Mouse (Mus musculus) MEL (cell line): ENCODE measurements around the gene Col5a3.

Source experiments
- EP300 ChIP-seq, 2 experiments: IDR thresholded peaks; 2 replicates each; pipeline ENCODE4 v1.6.1; 2011; ENCODE audit warnings: improper control_type of control experiment in 2 of 2, low read length in 2 of 2, low read depth in 1 of 2, mild to moderate bottlenecking in 1 of 2
- ETS1 ChIP-seq: IDR thresholded peaks from 2 replicates; pipeline ENCODE4 v1.6.1; 2012; ENCODE audit warnings: low read depth, mild to moderate bottlenecking, inconsistent platforms, low read length, improper control_type of control experiment, moderate library complexity
- MAX ChIP-seq: IDR thresholded peaks from 2 replicates; pipeline ENCODE4 v1.6.1; 2011; ENCODE audit warnings: low read length, improper control_type of control experiment
- TCF12 ChIP-seq: IDR thresholded peaks from 2 replicates; pipeline ENCODE4 v1.6.1; 2014; ENCODE audit warnings: low read depth, mild to moderate bottlenecking, inconsistent platforms, low read length, improper control_type of control experiment, moderate library complexity
- UBTF ChIP-seq: IDR thresholded peaks from 2 replicates; pipeline ENCODE4 v1.6.1; 2012; ENCODE audit warnings: low read depth, mild to moderate bottlenecking, inconsistent platforms, low read length, improper control_type of control experiment, moderate library complexity, borderline replicate concordance; ENCODE audit not compliant: insufficient read depth
- USF1 ChIP-seq: IDR thresholded peaks from 2 replicates; pipeline ENCODE4 v1.6.1; 2014; ENCODE audit warnings: low read depth, mild to moderate bottlenecking, inconsistent platforms, low read length, improper control_type of control experiment, moderate library complexity
- ZNF384 ChIP-seq: IDR thresholded peaks from 2 replicates; pipeline ENCODE4 v1.6.1; 2012; ENCODE audit warnings: low read depth, mild to moderate bottlenecking, inconsistent platforms, low read length, improper control_type of control experiment

DNA sequence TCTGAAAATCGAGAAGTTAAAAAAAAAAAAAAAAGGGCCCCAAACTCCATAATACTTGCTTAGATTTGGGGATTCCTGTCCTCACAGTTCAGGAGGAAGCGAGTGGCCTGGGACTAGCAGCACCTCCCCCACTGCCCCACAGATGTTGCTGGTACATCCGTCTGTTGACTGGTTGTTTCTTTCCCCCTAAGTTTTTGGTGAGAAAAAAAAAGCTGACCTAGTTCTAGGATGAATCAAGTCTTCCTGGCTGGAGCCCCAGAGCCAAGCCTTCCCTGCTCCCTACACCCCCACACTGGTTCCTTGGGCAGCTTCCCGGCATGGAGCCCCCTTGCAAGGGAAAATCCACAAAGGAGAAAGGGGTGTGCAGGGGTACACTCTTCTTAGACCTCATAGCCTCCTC, 4.6 kb downstream of the Col5a3 start:
- no peak for TF ChIP-seq MAX
- TF ChIP-seq EP300 (IDR thresholded peaks at IDR 0.05; ENCODE audit: low read depth in 1 of 2, low read length in 2 of 2): no peak
- no peak for TF ChIP-seq UBTF
- TF ChIP-seq USF1: no peak
- TF ChIP-seq ETS1: no peak
- TF ChIP-seq ZNF384: no peak
- TF ChIP-seq TCF12: no peak
